Comparison of ENCODE assay signal across 21 mouse cellular contexts in genomic region chr12:39339101-39339538, GRCm38 (mm10).
DNase-seq lines count a peak whose midpoint lies in the region; ATAC-seq and TF ChIP-seq lines count a peak whose summit lies in the region.
"Had no signal": no experiment of that assay in that cellular context is flagged by ENCODE, and none has a peak within 500 bp of the region (broad histone marks: within the 10 kb centered on the region; RNA-seq: fewer than 3 reads in every experiment).

No protein-coding gene starts in this region.

- WGBS in hindbrain, embryonic 15.5 days, result 74% methylated on average over 5 of the region's 5 CpGs
- 94% methylated on average over 5 of the region's 5 CpGs for WGBS in hindbrain, embryonic 11.5 days

- no peak for DNase-seq in hindbrain, embryonic 11.5 days (ENCODE audit: low spot score)
- peak; percentile 94 for DNase-seq in brain, adult 2 months (ENCODE audit: low read depth, low spot score)
- peak; percentile 69 for DNase-seq in brain, embryonic 14.5 days (ENCODE audit: low read depth)
- DNase-seq in cerebellum, adult 9-11 months, result peak; percentile 71
- DNase-seq in frontal cortex, adult 2 months (ENCODE audit: extremely low spot score in 1 of 2, low spot score in 1 of 2), result no peak
- no peak for DNase-seq in right cerebral cortex, adult 18-20 months
- no peak for DNase-seq in gastrocnemius, postnatal 25 days
- DNase-seq: adrenal gland, adult 8-10 months; gastrocnemius, postnatal 10 days; heart, postnatal 4 days; kidney, adult 11 months; liver, embryonic 13.5 days; thymus, adult 2 months had no signal

- TF ChIP-seq CTCF in brain, embryonic 14.5 days (IDR thresholded peaks at IDR 0.05; ENCODE audit: borderline replicate concordance, extremely low read depth, insufficient read depth, insufficient read length), result no peak

- H3K9ac ChIP-seq in hindbrain, embryonic 15.5 days, result no peak overlapping the region
- H3K9ac ChIP-seq in hindbrain, embryonic 11.5 days (ENCODE audit: low read depth, low read length), result no peak overlapping the region
- H3K9ac ChIP-seq: heart, embryonic 15.5 days; limb, embryonic 13.5 days; liver, embryonic 13.5 days; lung, embryonic 15.5 days; neural tube, embryonic 12.5 days had no signal

- no peaks in the 10 kb centered on the region for H3K9me3 ChIP-seq in hindbrain, embryonic 15.5 days
- no peaks in the 10 kb centered on the region for H3K9me3 ChIP-seq in hindbrain, embryonic 11.5 days (ENCODE audit: control insufficient read depth, low read length)
- H3K9me3 ChIP-seq: embryonic facial prominence, embryonic 10.5 days; heart, embryonic 15.5 days; limb, embryonic 13.5 days; liver, embryonic 13.5 days; lung, embryonic 15.5 days; neural tube, embryonic 12.5 days had no signal

- no peak for TF ChIP-seq POLR2A in brain, embryonic 14.5 days (IDR thresholded peaks at IDR 0.05; ENCODE audit: borderline replicate concordance, extremely low read depth, insufficient read depth, insufficient read length, poor library complexity, severe bottlenecking)

- H3K27ac ChIP-seq in hindbrain, embryonic 15.5 days (replicated peaks), result no peak overlapping the region
- H3K27ac ChIP-seq in hindbrain, embryonic 11.5 days (ENCODE audit: low read depth, low read length), result no peak overlapping the region
- H3K27ac ChIP-seq: embryonic facial prominence, embryonic 10.5 days; heart, embryonic 15.5 days; limb, embryonic 13.5 days; liver, embryonic 13.5 days; lung, embryonic 15.5 days; macrophage; neural tube, embryonic 12.5 days had no signal

- H3K27me3 ChIP-seq in hindbrain, embryonic 15.5 days, result no peaks in the 10 kb centered on the region
- no peaks in the 10 kb centered on the region for H3K27me3 ChIP-seq in hindbrain, embryonic 11.5 days (ENCODE audit: control insufficient read depth, insufficient read depth, low read length)
- H3K27me3 ChIP-seq: heart, embryonic 15.5 days; limb, embryonic 13.5 days; liver, embryonic 13.5 days; lung, embryonic 15.5 days; neural tube, embryonic 12.5 days had no signal

- peak; percentile 74 for ATAC-seq in hindbrain, embryonic 15.5 days (ENCODE audit: low FRiP score, low read depth)
- ATAC-seq in hindbrain, embryonic 11.5 days (ENCODE audit: low FRiP score), result no peak

- H3K4me3 ChIP-seq in hindbrain, embryonic 15.5 days, result no peak overlapping the region
- H3K4me3 ChIP-seq in hindbrain, embryonic 11.5 days (ENCODE audit: low read depth, low read length), result no peak overlapping the region
- H3K4me3 ChIP-seq: embryonic facial prominence, embryonic 10.5 days; heart, embryonic 15.5 days; limb, embryonic 13.5 days; liver, embryonic 13.5 days; lung, embryonic 15.5 days; neural tube, embryonic 12.5 days had no signal

- no peaks in the 10 kb centered on the region for H3K4me1 ChIP-seq in hindbrain, embryonic 15.5 days (replicated peaks)
- no peaks in the 10 kb centered on the region for H3K4me1 ChIP-seq in hindbrain, embryonic 11.5 days (replicated peaks; ENCODE audit: control insufficient read depth, insufficient read depth, low read length)
- H3K4me1 ChIP-seq: embryonic facial prominence, embryonic 10.5 days; heart, embryonic 15.5 days; limb, embryonic 13.5 days; liver, embryonic 13.5 days; lung, embryonic 15.5 days; neural tube, embryonic 12.5 days had no signal

- no peaks in the 10 kb centered on the region for H3K36me3 ChIP-seq in hindbrain, embryonic 15.5 days
- no peaks in the 10 kb centered on the region for H3K36me3 ChIP-seq in hindbrain, embryonic 11.5 days (ENCODE audit: control insufficient read depth, insufficient read depth, low read length)
- H3K36me3 ChIP-seq: embryonic facial prominence, embryonic 10.5 days; heart, embryonic 15.5 days; limb, embryonic 13.5 days; liver, embryonic 13.5 days; lung, embryonic 15.5 days; neural tube, embryonic 12.5 days had no signal

- no peak overlapping the region for H3K4me2 ChIP-seq in hindbrain, embryonic 15.5 days
- H3K4me2 ChIP-seq in hindbrain, embryonic 11.5 days (replicated peaks; ENCODE audit: low read depth, low read length), result no peak overlapping the region
- H3K4me2 ChIP-seq: heart, embryonic 15.5 days; limb, embryonic 13.5 days; liver, embryonic 13.5 days; lung, embryonic 15.5 days; midbrain, embryonic 11.5 days; neural tube, embryonic 12.5 days had no signal

Comparison
In these comparisons a context has a peak if more than half of its experiments do, and no peak if none do; other contexts are left out.
1. DNase-seq: peak in brain, adult 2 months (single experiment), brain, embryonic 14.5 days (single experiment) and cerebellum, adult 9-11 months (single experiment); none in hindbrain, embryonic 11.5 days (single experiment), frontal cortex, adult 2 months (0 of 2), right cerebral cortex, adult 18-20 months (single experiment) and gastrocnemius, postnatal 25 days (single experiment).